Mouse (Mus musculus): ENCODE measurements around the gene Arhgef15.
"Not testable (repeated sequence)": the region's sequence is repeated elsewhere in the genome, so short reads cannot be mapped to it uniquely, and the experiment has no call there.

The Arhgef15 gene

GRCm38 (mm10) chr11:68957308-68957707, at the start of gene Arhgef15:
Gene Arhgef15 (minus strand): TSS chr11:68957480.
- no peak for DNase-seq

- not testable (repeated sequence) for DNase-seq
Measured at GRCm38 (mm10) chr11:69006575-69006974, 49.3 kb upstream of the Arhgef15 start.

- no peak for DNase-seq
Measured at GRCm38 (mm10) chr11:69005193-69005592, 47.9 kb upstream of the Arhgef15 start.

GRCm38 (mm10) chr11:69003592-69003991, 46.3 kb upstream of the Arhgef15 start:
- DNase-seq, result no peak

GRCm38 (mm10) chr11:69002782-69003181, 45.5 kb upstream of the Arhgef15 start:
- DNase-seq, result not testable (repeated sequence)

GRCm38 (mm10) chr11:68997080-68997479, 39.8 kb upstream of the Arhgef15 start:
- no peak for DNase-seq

GRCm38 (mm10) chr11:68994377-68994776, 37.1 kb upstream of the Arhgef15 start:
- DNase-seq, result no peak

GRCm38 (mm10) chr11:68993122-68993521, 35.8 kb upstream of the Arhgef15 start:
- no peak for DNase-seq

GRCm38 (mm10) chr11:68988341-68988740, 31.1 kb upstream of the Arhgef15 start:
- no peak for DNase-seq

GRCm38 (mm10) chr11:68987365-68987882, 30.1 kb upstream of the Arhgef15 start:
- DNase-seq, result no peak

GRCm38 (mm10) chr11:68982639-68983369, 25.5 kb upstream of the Arhgef15 start:
- DNase-seq, result peak; percentile 87

- no peak for DNase-seq
Measured at GRCm38 (mm10) chr11:68980919-68981318, 23.6 kb upstream of the Arhgef15 start.

GRCm38 (mm10) chr11:68979320-68979733, 22.0 kb upstream of the Arhgef15 start:
- no peak for DNase-seq

- no peak for DNase-seq
Measured at GRCm38 (mm10) chr11:68975601-68976000, 18.3 kb upstream of the Arhgef15 start.

- no peak for DNase-seq
Measured at GRCm38 (mm10) chr11:68975085-68975484, 17.8 kb upstream of the Arhgef15 start, which contains the start of gene Rangrf. Gene Rangrf (minus strand): TSS chr11:68975185.

- no peak for DNase-seq
Measured at GRCm38 (mm10) chr11:68974059-68974450, 16.8 kb upstream of the Arhgef15 start.

GRCm38 (mm10) chr11:68973250-68974058, 16.2 kb upstream of the Arhgef15 start:
- peak; percentile 91 for DNase-seq

GRCm38 (mm10) chr11:68970232-68970631, 13.0 kb upstream of the Arhgef15 start:
- peak; percentile 65 for DNase-seq

GRCm38 (mm10) chr11:68968752-68969151, 11.5 kb upstream of the Arhgef15 start:
- DNase-seq, result no peak

- peak; percentile 94 for DNase-seq
Measured at GRCm38 (mm10) chr11:68967337-68968282, 10.3 kb upstream of the Arhgef15 start, which contains the start of gene Slc25a35. Gene Slc25a35 (plus strand): TSS chr11:68968131.

GRCm38 (mm10) chr11:68966554-68966953, 9.3 kb upstream of the Arhgef15 start:
- DNase-seq, result no peak

GRCm38 (mm10) chr11:68965845-68966244, 8.6 kb upstream of the Arhgef15 start:
- DNase-seq, result peak; percentile 75

Measured in kidney, adult 9 months (tissue).